14 mouse cellular contexts compared by ENCODE assay signal in genomic region chr6:113404649-113405448, GRCm38 (mm10). TPM values are rescaled to one million over a fixed set of nuclear protein-coding genes. Genes with fewer than 3 reads are reported as not detected.
DNase-seq lines count a peak whose midpoint lies in the region; ATAC-seq lines count a peak whose summit lies in the region.
"Had no signal": no experiment of that assay in that cellular context is flagged by ENCODE, and none has a peak within 500 bp of the region (broad histone marks: within the 10 kb centered on the region; RNA-seq: fewer than 3 reads in every experiment).

No protein-coding gene starts in this region.

- 78% methylated on average over 12 of the region's 12 CpGs for WGBS in hindbrain, embryonic 10.5 days
- 68% methylated on average over 12 of the region's 12 CpGs for WGBS in hindbrain, embryonic 13.5 days
- WGBS in neural tube, embryonic 13.5 days, result 74% methylated on average over 12 of the region's 12 CpGs
- 75% methylated on average over 12 of the region's 12 CpGs for WGBS in neural tube, embryonic 15.5 days
- WGBS in kidney, embryonic 15.5 days, result 76% methylated on average over 12 of the region's 12 CpGs

- ATAC-seq in hindbrain, embryonic 13.5 days (ENCODE audit: low FRiP score), result no peak
- ATAC-seq in neural tube, embryonic 13.5 days (ENCODE audit: low read depth), result peak; percentile 15; the same call in 1 of the 2 replicates
- no peak for ATAC-seq in neural tube, embryonic 15.5 days (ENCODE audit: low FRiP score)
- peak; percentile 77 for ATAC-seq in kidney, embryonic 15.5 days (replicated peaks; ENCODE audit: low FRiP score)

- no peak overlapping the region for H3K4me2 ChIP-seq in hindbrain, embryonic 13.5 days
- no peak overlapping the region for H3K4me2 ChIP-seq in neural tube, embryonic 13.5 days
- H3K4me2 ChIP-seq in neural tube, embryonic 15.5 days, result no peak overlapping the region
- H3K4me2 ChIP-seq in kidney, embryonic 15.5 days, result no peak overlapping the region

- H3K27me3 ChIP-seq in hindbrain, embryonic 10.5 days (ENCODE audit: insufficient read depth, poor library complexity, severe bottlenecking), result no peaks in the 10 kb centered on the region
- H3K27me3 ChIP-seq in hindbrain, embryonic 13.5 days, result no peaks in the 10 kb centered on the region
- H3K27me3 ChIP-seq in neural tube, embryonic 13.5 days, result no peaks in the 10 kb centered on the region
- no peaks in the 10 kb centered on the region for H3K27me3 ChIP-seq in neural tube, embryonic 15.5 days (replicated peaks)
- no peaks in the 10 kb centered on the region for H3K27me3 ChIP-seq in kidney, embryonic 15.5 days

- H3K4me3 ChIP-seq in hindbrain, embryonic 10.5 days, result no peak overlapping the region
- H3K4me3 ChIP-seq in hindbrain, embryonic 13.5 days, result no peak overlapping the region
- no peak overlapping the region for H3K4me3 ChIP-seq in neural tube, embryonic 13.5 days
- H3K4me3 ChIP-seq in neural tube, embryonic 15.5 days (replicated peaks), result no peak overlapping the region
- H3K4me3 ChIP-seq in kidney, embryonic 15.5 days (replicated peaks), result no peak overlapping the region

- DNase-seq in hindbrain, embryonic 10.5 days (ENCODE audit: low spot score), result no peak
- no peak for DNase-seq in adrenal gland, postnatal 4 days (ENCODE audit: low spot score in 2 of 2)
- DNase-seq in lung, adult 18-20 months, result no peak
- DNase-seq: cerebellum, adult 9-11 months; heart, postnatal 36 days; lung, adult 2 months had no signal

- peaks cover 35% of the 10 kb centered on the region for H3K36me3 ChIP-seq in hindbrain, embryonic 10.5 days
- H3K36me3 ChIP-seq in hindbrain, embryonic 13.5 days, result peaks cover 49% of the 10 kb centered on the region
- peaks cover 31% of the 10 kb centered on the region for H3K36me3 ChIP-seq in neural tube, embryonic 13.5 days
- H3K36me3 ChIP-seq in neural tube, embryonic 15.5 days, result peaks cover 18% of the 10 kb centered on the region
- peaks cover 9% of the 10 kb centered on the region; the same call in 1 of the 2 replicates for H3K36me3 ChIP-seq in kidney, embryonic 15.5 days

- no peaks in the 10 kb centered on the region for H3K4me1 ChIP-seq in hindbrain, embryonic 10.5 days (replicated peaks)
- no peaks in the 10 kb centered on the region for H3K4me1 ChIP-seq in hindbrain, embryonic 13.5 days (replicated peaks)
- no peaks in the 10 kb centered on the region for H3K4me1 ChIP-seq in neural tube, embryonic 13.5 days (replicated peaks)
- H3K4me1 ChIP-seq in neural tube, embryonic 15.5 days, result no peaks in the 10 kb centered on the region
- H3K4me1 ChIP-seq in kidney, embryonic 15.5 days, result no peaks in the 10 kb centered on the region

- no peak overlapping the region for H3K9ac ChIP-seq in hindbrain, embryonic 13.5 days
- no peak overlapping the region for H3K9ac ChIP-seq in neural tube, embryonic 13.5 days
- H3K9ac ChIP-seq in neural tube, embryonic 15.5 days (replicated peaks), result no peak overlapping the region
- no peak overlapping the region for H3K9ac ChIP-seq in kidney, embryonic 15.5 days

- H3K27ac ChIP-seq in hindbrain, embryonic 10.5 days, result 0 out of 2 replicates have a peak overlapping the region, but pooled peaks have one; percentile 6
- no peak overlapping the region for H3K27ac ChIP-seq in hindbrain, embryonic 13.5 days
- H3K27ac ChIP-seq in neural tube, embryonic 13.5 days (replicated peaks), result no peak overlapping the region
- H3K27ac ChIP-seq in neural tube, embryonic 15.5 days (replicated peaks), result no peak overlapping the region
- peak overlapping the region; percentile 61; the same call in 1 of the 2 replicates for H3K27ac ChIP-seq in kidney, embryonic 15.5 days

- no peaks in the 10 kb centered on the region for H3K9me3 ChIP-seq in hindbrain, embryonic 10.5 days
- H3K9me3 ChIP-seq in hindbrain, embryonic 13.5 days, result no peaks in the 10 kb centered on the region
- no peaks in the 10 kb centered on the region for H3K9me3 ChIP-seq in neural tube, embryonic 13.5 days
- H3K9me3 ChIP-seq in neural tube, embryonic 15.5 days (replicated peaks), result no peaks in the 10 kb centered on the region
- H3K9me3 ChIP-seq in kidney, embryonic 15.5 days (replicated peaks), result no peaks in the 10 kb centered on the region
- H3K9me3 ChIP-seq: G1E had no signal

RNA-seq across cellular contexts. Expression of gene Rpusd3, which starts 14.3 kb away (rescaled TPM):
- polyA plus RNA-seq in hindbrain, embryonic 10.5 days (2016; fragmentation: Nextera tagmentation; extraction: Ambion mirVana), result 34.9 and 36.3 TPM in 2 replicates
- polyA plus RNA-seq in hindbrain, embryonic 13.5 days (2015; fragmentation: Nextera tagmentation; extraction: Ambion mirVana), result 17.5 and 19.5 TPM in 2 replicates
- polyA plus RNA-seq in neural tube, embryonic 13.5 days (2015; fragmentation: Nextera tagmentation; extraction: Ambion mirVana), result 19.2 and 19.7 TPM in 2 replicates
- 20.0 and 24.6 TPM in 2 replicates for polyA plus RNA-seq in neural tube, embryonic 15.5 days (2015; fragmentation: Nextera tagmentation; extraction: Ambion mirVana)
- polyA plus RNA-seq in kidney, embryonic 15.5 days (2015; fragmentation: Nextera tagmentation; extraction: Ambion mirVana), result 24.0 and 25.3 TPM in 2 replicates
- 10 to 100 TPM; 13.9 to 14.7 TPM for total RNA-seq in adrenal gland, postnatal 4 days (2021)

RNA-seq across cellular contexts. Expression of gene Ttll3, which starts 15.8 kb away (rescaled TPM):
- polyA plus RNA-seq in hindbrain, embryonic 10.5 days (2016; fragmentation: Nextera tagmentation; extraction: Ambion mirVana), result 5.3 and 7.4 TPM in 2 replicates
- polyA plus RNA-seq in hindbrain, embryonic 13.5 days (2015; fragmentation: Nextera tagmentation; extraction: Ambion mirVana), result 11.8 TPM in 2 replicates
- polyA plus RNA-seq in neural tube, embryonic 13.5 days (2015; fragmentation: Nextera tagmentation; extraction: Ambion mirVana), result 9.9 and 11.3 TPM in 2 replicates
- 10.3 and 11.3 TPM in 2 replicates for polyA plus RNA-seq in neural tube, embryonic 15.5 days (2015; fragmentation: Nextera tagmentation; extraction: Ambion mirVana)
- polyA plus RNA-seq in kidney, embryonic 15.5 days (2015; fragmentation: Nextera tagmentation; extraction: Ambion mirVana), result 3.5 and 3.6 TPM in 2 replicates
- total RNA-seq in adrenal gland, postnatal 4 days (2021), result 1 to 10 TPM; 6.9 to 7.7 TPM

RNA-seq across cellular contexts. Expression of gene Arpc4, which starts 26.9 kb away (rescaled TPM):
- polyA plus RNA-seq in hindbrain, embryonic 10.5 days (2016; fragmentation: Nextera tagmentation; extraction: Ambion mirVana), result 393 and 423 TPM in 2 replicates
- 416 and 430 TPM in 2 replicates for polyA plus RNA-seq in hindbrain, embryonic 13.5 days (2015; fragmentation: Nextera tagmentation; extraction: Ambion mirVana)
- 375 and 421 TPM in 2 replicates for polyA plus RNA-seq in neural tube, embryonic 13.5 days (2015; fragmentation: Nextera tagmentation; extraction: Ambion mirVana)
- 428 and 436 TPM in 2 replicates for polyA plus RNA-seq in neural tube, embryonic 15.5 days (2015; fragmentation: Nextera tagmentation; extraction: Ambion mirVana)
- polyA plus RNA-seq in kidney, embryonic 15.5 days (2015; fragmentation: Nextera tagmentation; extraction: Ambion mirVana), result 403 and 405 TPM in 2 replicates
- 100 to 1,000 TPM; 206 to 214 TPM for total RNA-seq in adrenal gland, postnatal 4 days (2021)

RNA-seq across cellular contexts. Expression of gene Tada3, which starts 27.2 kb away (rescaled TPM):
- 63.1 and 63.9 TPM in 2 replicates for polyA plus RNA-seq in hindbrain, embryonic 10.5 days (2016; fragmentation: Nextera tagmentation; extraction: Ambion mirVana)
- 70.0 and 70.6 TPM in 2 replicates for polyA plus RNA-seq in hindbrain, embryonic 13.5 days (2015; fragmentation: Nextera tagmentation; extraction: Ambion mirVana)
- polyA plus RNA-seq in neural tube, embryonic 13.5 days (2015; fragmentation: Nextera tagmentation; extraction: Ambion mirVana), result 63.8 and 64.5 TPM in 2 replicates
- 73.4 and 73.9 TPM in 2 replicates for polyA plus RNA-seq in neural tube, embryonic 15.5 days (2015; fragmentation: Nextera tagmentation; extraction: Ambion mirVana)
- 56.7 and 62.1 TPM in 2 replicates for polyA plus RNA-seq in kidney, embryonic 15.5 days (2015; fragmentation: Nextera tagmentation; extraction: Ambion mirVana)
- total RNA-seq in adrenal gland, postnatal 4 days (2021), result 10 to 100 TPM; 41.3 to 44.6 TPM

RNA-seq across cellular contexts. Expression of gene Cidec, which starts 30.7 kb away (rescaled TPM):
- not detected in 2 replicates for polyA plus RNA-seq in hindbrain, embryonic 10.5 days (2016; fragmentation: Nextera tagmentation; extraction: Ambion mirVana)
- polyA plus RNA-seq in hindbrain, embryonic 13.5 days (2015; fragmentation: Nextera tagmentation; extraction: Ambion mirVana), result not detected in 2 replicates
- polyA plus RNA-seq in neural tube, embryonic 13.5 days (2015; fragmentation: Nextera tagmentation; extraction: Ambion mirVana), result not detected in 2 replicates
- 0.24 TPM in 1 of 2 replicates, not detected in the other for polyA plus RNA-seq in neural tube, embryonic 15.5 days (2015; fragmentation: Nextera tagmentation; extraction: Ambion mirVana)
- polyA plus RNA-seq in kidney, embryonic 15.5 days (2015; fragmentation: Nextera tagmentation; extraction: Ambion mirVana), result not detected in 2 replicates
- 10 to 100 TPM; 49.8 to 62.1 TPM for total RNA-seq in adrenal gland, postnatal 4 days (2021)
- total RNA-seq: left cerebral cortex, postnatal 36 days; megakaryocyte, adult 5-6 weeks had no signal
- polyA plus RNA-seq: C2C12, G1E had no signal

Comparison
In these comparisons a context has a peak if more than half of its experiments do, and no peak if none do; other contexts are left out.
1. H3K27ac ChIP-seq: peak in hindbrain, embryonic 10.5 days (single experiment) and kidney, embryonic 15.5 days (single experiment); none in hindbrain, embryonic 13.5 days (single experiment), neural tube, embryonic 13.5 days (single experiment) and neural tube, embryonic 15.5 days (single experiment).
2. ATAC-seq: peak in neural tube, embryonic 13.5 days (single experiment) and kidney, embryonic 15.5 days (single experiment); none in hindbrain, embryonic 13.5 days (single experiment) and neural tube, embryonic 15.5 days (single experiment).